Mouse (Mus musculus) CH12.LX (cell line): ENCODE measurements around the gene Ccdc184. TPM values are rescaled to one million over a fixed set of nuclear protein-coding genes. Genes with fewer than 3 reads are reported as not detected.

Source experiments
- DNase-seq: peaks from one replicate; pipeline ENCODE4 v3.0.0-alpha.2; 2013; ENCODE audit errors: extremely low read depth
- H3K27ac ChIP-seq: 2 replicates; pipeline ENCODE4 v1.5.1; 2012; ENCODE audit warnings: low read depth, mild to moderate bottlenecking, control low read depth, moderate library complexity; ENCODE audit not compliant: insufficient read depth
- H3K27me3 ChIP-seq: replicated peaks from 2 replicates; pipeline ENCODE3; 2012; ENCODE audit warnings: inconsistent platforms
- H3K36me3 ChIP-seq, 2 experiments: replicated peaks in 1 of 2; 2 replicates each; pipeline versions ENCODE3 to v1.6.1; 2012; ENCODE audit warnings: inconsistent platforms in 1 of 2, low read length in 1 of 2, mild to moderate bottlenecking in 1 of 2, mixed read lengths in 1 of 2, moderate library complexity in 1 of 2; ENCODE audit not compliant: control insufficient read depth in 1 of 2, insufficient read depth in 1 of 2
- H3K4me1 ChIP-seq, 2 experiments: 2 replicates each; pipeline ENCODE4 v1.6.1; 2012; ENCODE audit warnings: inconsistent platforms in 1 of 2, moderate library complexity in 1 of 2; ENCODE audit not compliant: insufficient read depth in 2 of 2, control insufficient read depth in 1 of 2
- H3K4me2 ChIP-seq: 2 replicates; pipeline ENCODE4 v1.6.1; 2012; ENCODE audit warnings: low read depth, mild to moderate bottlenecking, control low read depth; ENCODE audit not compliant: poor library complexity, insufficient read depth, severe bottlenecking
- H3K4me3 ChIP-seq, 3 experiments: fragments of 150-350 bp in 1 of 3; sonication (generic) in 1 of 3; replicated peaks in 1 of 3; 2 replicates each; pipeline versions ENCODE3 to v1.5.1; 2011 to 2012; ENCODE audit warnings: low read depth in 2 of 3, low read length in 2 of 3, mild to moderate bottlenecking in 2 of 3, moderate library complexity in 2 of 3, control low read depth in 1 of 3, improper control_type of control experiment in 1 of 3, inconsistent platforms in 1 of 3, mixed read lengths in 1 of 3; ENCODE audit not compliant: poor library complexity in 1 of 3
- H3K79me2 ChIP-seq: replicated peaks from 2 replicates; pipeline ENCODE4 v1.6.1; 2012; ENCODE audit warnings: mild to moderate bottlenecking, moderate library complexity; ENCODE audit not compliant: control insufficient read depth, poor library complexity, insufficient read depth, severe bottlenecking; ENCODE audit errors: extremely low read depth
- H3K9ac ChIP-seq: 2 replicates; pipeline ENCODE4 v1.6.1; 2012; ENCODE audit warnings: low read depth, mild to moderate bottlenecking, control low read depth, moderate library complexity; ENCODE audit not compliant: insufficient read depth
- H3K9me3 ChIP-seq: replicated peaks from 2 replicates; pipeline ENCODE3; 2012; ENCODE audit warnings: low read length, inconsistent platforms, mixed read lengths
- CHD2 ChIP-seq: IDR thresholded peaks from 2 replicates; pipeline ENCODE4 v1.6.1; 2011; ENCODE audit warnings: low read length, improper control_type of control experiment
- ELF1 ChIP-seq: IDR thresholded peaks from 2 replicates; pipeline ENCODE4 v1.6.1; 2014; ENCODE audit warnings: low read depth, mild to moderate bottlenecking, inconsistent platforms, low read length, improper control_type of control experiment
- GABPA ChIP-seq: IDR thresholded peaks from 2 replicates; pipeline ENCODE4 v1.6.1; 2012; ENCODE audit warnings: low read depth, low read length, improper control_type of control experiment, inconsistent platforms; ENCODE audit not compliant: insufficient replicate concordance
- HCFC1 ChIP-seq: IDR thresholded peaks from 2 replicates; pipeline ENCODE4 v1.6.1; 2012; ENCODE audit warnings: low read depth, mild to moderate bottlenecking, inconsistent platforms, low read length, improper control_type of control experiment
- MAX ChIP-seq: IDR thresholded peaks from 2 replicates; pipeline ENCODE4 v1.6.1; 2011; ENCODE audit warnings: low read length, improper control_type of control experiment
- MEF2A ChIP-seq: IDR thresholded peaks from 2 replicates; pipeline ENCODE4 v1.6.1; 2014; ENCODE audit warnings: low read depth, mild to moderate bottlenecking, inconsistent platforms, low read length, improper control_type of control experiment, borderline replicate concordance
- MXI1 ChIP-seq: IDR thresholded peaks from 2 replicates; pipeline ENCODE4 v1.6.1; 2011; ENCODE audit warnings: mild to moderate bottlenecking, low read depth, low read length, improper control_type of control experiment
- MYC ChIP-seq: IDR thresholded peaks from 2 replicates; pipeline ENCODE4 v1.6.1; 2011; ENCODE audit warnings: low read depth, mild to moderate bottlenecking, improper control_type of control experiment, low read length
- NELFE ChIP-seq: IDR thresholded peaks from 2 replicates; pipeline ENCODE4 v1.6.1; 2011; ENCODE audit warnings: low read depth, low read length, improper control_type of control experiment
- PAX5 ChIP-seq: IDR thresholded peaks from 2 replicates; pipeline ENCODE4 v1.6.1; 2012; ENCODE audit warnings: low read length, inconsistent platforms, mixed read lengths
- RAD21 ChIP-seq: IDR thresholded peaks from 2 replicates; pipeline ENCODE4 v1.6.1; 2011; ENCODE audit warnings: low read depth, mild to moderate bottlenecking, low read length, improper control_type of control experiment, moderate library complexity
- TCF12 ChIP-seq: IDR thresholded peaks from 2 replicates; pipeline ENCODE4 v1.6.1; 2014; ENCODE audit warnings: low read depth, mild to moderate bottlenecking, inconsistent platforms, low read length, improper control_type of control experiment
- ZKSCAN1 ChIP-seq: IDR thresholded peaks from 2 replicates; pipeline ENCODE4 v1.6.1; 2012; ENCODE audit warnings: low read depth, inconsistent platforms, low read length, improper control_type of control experiment, borderline replicate concordance
- ZMIZ1 ChIP-seq: IDR thresholded peaks from 2 replicates; pipeline ENCODE4 v1.6.1; 2012; ENCODE audit warnings: low read depth, mild to moderate bottlenecking, inconsistent platforms, low read length, improper control_type of control experiment
- ZNF384 ChIP-seq: IDR thresholded peaks from 2 replicates; pipeline ENCODE4 v1.6.1; 2012; ENCODE audit warnings: low read depth, low read length, improper control_type of control experiment, inconsistent platforms
- dilution Hi-C: fragments of 300-500 bp; cut with MboI; formaldehyde crosslinking; loops from 2 replicates; pipeline ENCODE4 v1.14.3; 2020; ENCODE audit warnings: low sequenced_read_pairs; ENCODE audit not compliant: extremely low pct_unique_long_range_greater_than_20kb, extremely low pct_ligation_motif_present
- in situ Hi-C: fragments of 300-500 bp; cut with MboI; formaldehyde crosslinking; loops from 3 replicates; pipeline ENCODE4 v1.14.3; 2019; ENCODE audit warnings: low sequenced_read_pairs, low pct_ligation_motif_present, low pct_unique_long_range_greater_than_20kb, mixed read lengths
- polyA plus RNA-seq: library from polyadenylated mRNA; unstranded; fragments of >175 nt; gene quantifications from 2 replicates; pipeline ENCODE4 v1.2.1, GENCODE M21; 2012; ENCODE audit warnings: low read depth; ENCODE audit not compliant: insufficient read length
- total RNA-seq, 2 experiments: library from RNA; depleted of rRNA; stranded (reverse); fragments of 300-350 nt in 1 of 2; fragments of >200 nt in 1 of 2; gene quantifications; 2 replicates each; pipeline ENCODE4 v1.2.3; 2012 to 2014

Ccdc184 gene
- total and polyA plus RNA-seq, 3 experiments: 0.04 to 0.17 TPM; not detected in 1

GRCm38 (mm10) chr15:98139763-98140162, 27.2 kb upstream of the Ccdc184 start:
- H3K27ac ChIP-seq: no peak overlapping the region
- H3K4me2 ChIP-seq: no peak overlapping the region
- TF ChIP-seq ZKSCAN1: no peak
- TF ChIP-seq CHD2: no peak
- no peak for TF ChIP-seq RAD21
- TF ChIP-seq ZNF384: no peak
- no peak for TF ChIP-seq NELFE
- no peak for TF ChIP-seq ELF1
- no peak for TF ChIP-seq TCF12
- TF ChIP-seq GABPA: no peak
- TF ChIP-seq PAX5: no peak
- peaks cover 0 to 11% of the 10 kb centered on the region in 2 experiments; a peak in 2 of 4 replicates for H3K4me1 ChIP-seq
- H3K9me3 ChIP-seq: no peaks in the 10 kb centered on the region
- in situ Hi-C loops (no loop called here), dilution Hi-C loops (no loop called here)
- DNase-seq: peak; percentile 63
- peaks cover 11% of the 10 kb centered on the region for H3K79me2 ChIP-seq
- H3K4me3 ChIP-seq: no peak overlapping the region
- no peak overlapping the region for H3K9ac ChIP-seq
- no peaks in the 10 kb centered on the region for H3K27me3 ChIP-seq
- H3K36me3 ChIP-seq: peaks cover 56 to 78% of the 10 kb centered on the region in 2 experiments

DNA sequence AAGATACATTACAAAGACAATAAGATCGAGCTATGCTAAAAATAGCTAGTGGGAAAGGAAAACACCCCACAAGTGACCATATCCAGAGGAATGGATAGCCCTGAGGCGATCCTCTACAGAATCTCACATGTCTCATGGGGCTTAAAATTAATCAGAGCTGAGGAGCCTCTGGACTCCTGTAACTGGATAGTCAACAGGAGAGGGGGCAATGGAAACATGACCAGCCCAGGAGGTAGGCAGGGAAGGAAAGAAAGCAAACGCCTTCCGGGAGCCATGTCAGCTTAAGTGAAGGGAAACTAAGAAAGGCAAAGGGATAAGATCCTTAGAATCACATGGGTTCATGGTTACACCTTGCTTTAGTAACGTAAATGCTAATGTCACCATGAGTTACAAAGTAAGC, 26.1 kb upstream of the Ccdc184 start:
- Histone ChIP-seq H3K4me3 (no peak overlapping the region), H3K4me2 (no peak overlapping the region), H3K27ac (no peak overlapping the region), H3K36me3 (peaks cover 46 to 67% of the 10 kb centered on the region in 2 experiments), H3K79me2 (peaks cover 17% of the 10 kb centered on the region), H3K9ac (no peak overlapping the region), H3K27me3 (no peaks in the 10 kb centered on the region), H3K9me3 (no peaks in the 10 kb centered on the region), H3K4me1 (peaks cover 0 to 12% of the 10 kb centered on the region in 2 experiments; a peak in 2 of 4 replicates)
- in situ Hi-C loops (no loop called here), dilution Hi-C loops (no loop called here)
- TF ChIP-seq HCFC1 (no peak), MYC (no peak), MAX (no peak), RAD21 (no peak), GABPA (no peak), MXI1 (no peak), MEF2A (no peak), ZMIZ1 (no peak)
- no peak for DNase-seq
